33 mouse cellular contexts compared by ENCODE assay signal in genomic region chr9:121015810-121016502, GRCm38 (mm10).
DNase-seq lines count a peak whose midpoint lies in the region; ATAC-seq and TF ChIP-seq lines count a peak whose summit lies in the region.
"Had no signal": no experiment of that assay in that cellular context is flagged by ENCODE, and none has a peak within 500 bp of the region (broad histone marks: within the 10 kb centered on the region; RNA-seq: fewer than 3 reads in every experiment).

No protein-coding gene starts in this region.

- H3K4me3 ChIP-seq in limb, embryonic 12.5 days (replicated peaks), result no peak overlapping the region
- H3K4me3 ChIP-seq in limb, embryonic 10.5 days, result no peak overlapping the region
- H3K4me3 ChIP-seq in stomach, embryonic 14.5 days (ENCODE audit: low read depth, low read length), result no peak overlapping the region
- H3K4me3 ChIP-seq in stomach, postnatal 0 days (ENCODE audit: low read depth, low read length), result no peak overlapping the region
- no peak overlapping the region for H3K4me3 ChIP-seq in limb, embryonic 14.5 days (replicated peaks; ENCODE audit: low read length)
- H3K4me3 ChIP-seq in heart, adult 2 months, result no peak overlapping the region
- H3K4me3 ChIP-seq: embryonic facial prominence, embryonic 12.5 days; erythroblast, embryonic 14.5 days; forebrain, embryonic 12.5 days; hindbrain, embryonic 12.5 days; intestine, embryonic 15.5 days; liver, embryonic 13.5 days; midbrain, embryonic 12.5 days; neural tube, embryonic 12.5 days had no signal

- H3K4me2 ChIP-seq in limb, embryonic 12.5 days, result no peak overlapping the region
- H3K4me2 ChIP-seq in stomach, embryonic 14.5 days (replicated peaks; ENCODE audit: low read depth, low read length), result no peak overlapping the region
- H3K4me2 ChIP-seq in stomach, postnatal 0 days (replicated peaks; ENCODE audit: low read depth), result no peak overlapping the region
- no peak overlapping the region for H3K4me2 ChIP-seq in limb, embryonic 14.5 days (replicated peaks; ENCODE audit: low read depth, low read length, severe bottlenecking)
- H3K4me2 ChIP-seq: embryonic facial prominence, embryonic 12.5 days; forebrain, embryonic 12.5 days; heart, embryonic 11.5 days; hindbrain, embryonic 12.5 days; intestine, embryonic 15.5 days; liver, embryonic 13.5 days; midbrain, embryonic 12.5 days; neural tube, embryonic 12.5 days had no signal

- no peak for TF ChIP-seq CTCF in stomach, postnatal 0 days (IDR thresholded peaks at IDR 0.05; ENCODE audit: low read depth)
- no peak for TF ChIP-seq CTCF in heart, adult 2 months (IDR thresholded peaks at IDR 0.05)

- no peak for TF ChIP-seq POLR2A in limb, embryonic 14.5 days (IDR thresholded peaks at IDR 0.05; ENCODE audit: borderline replicate concordance, extremely low read depth, insufficient read depth, insufficient read length)
- TF ChIP-seq POLR2A in heart, adult 2 months (IDR thresholded peaks at IDR 0.05; ENCODE audit: insufficient read depth, low read depth, low read length), result no peak

- H3K36me3 ChIP-seq in limb, embryonic 12.5 days, result no peaks in the 10 kb centered on the region
- H3K36me3 ChIP-seq in limb, embryonic 10.5 days, result no peaks in the 10 kb centered on the region
- no peaks in the 10 kb centered on the region for H3K36me3 ChIP-seq in stomach, embryonic 14.5 days (ENCODE audit: control insufficient read depth, insufficient read depth, low read length)
- H3K36me3 ChIP-seq in stomach, postnatal 0 days (ENCODE audit: control insufficient read depth, insufficient read depth, low read length), result no peaks in the 10 kb centered on the region
- no peaks in the 10 kb centered on the region for H3K36me3 ChIP-seq in limb, embryonic 14.5 days (ENCODE audit: control insufficient read depth, insufficient read depth, low read length)
- no peaks in the 10 kb centered on the region for H3K36me3 ChIP-seq in heart, adult 2 months (ENCODE audit: control insufficient read depth, insufficient read depth, low read length)
- H3K36me3 ChIP-seq: embryonic facial prominence, embryonic 12.5 days; forebrain, embryonic 12.5 days; hindbrain, embryonic 12.5 days; intestine, embryonic 15.5 days; liver, embryonic 13.5 days; midbrain, embryonic 12.5 days; neural tube, embryonic 12.5 days had no signal

- TF ChIP-seq EP300 in stomach, postnatal 0 days (optimal IDR thresholded peaks at IDR 0.05), result no peak
- TF ChIP-seq EP300 in heart, adult 2 months (IDR thresholded peaks at IDR 0.05; ENCODE audit: insufficient read depth, low read depth, low read length), result no peak

- H3K4me1 ChIP-seq in limb, embryonic 12.5 days (replicated peaks), result peaks cover 25% of the 10 kb centered on the region
- peaks cover 20% of the 10 kb centered on the region for H3K4me1 ChIP-seq in limb, embryonic 10.5 days
- H3K4me1 ChIP-seq in stomach, embryonic 14.5 days (ENCODE audit: control insufficient read depth, insufficient read depth, low read length), result 0 out of 2 replicates have a peak, but pooled peaks cover 3% of the 10 kb centered on the region
- no peaks in the 10 kb centered on the region for H3K4me1 ChIP-seq in stomach, postnatal 0 days (replicated peaks; ENCODE audit: control insufficient read depth, insufficient read depth)
- peaks cover 12% of the 10 kb centered on the region for H3K4me1 ChIP-seq in limb, embryonic 14.5 days (ENCODE audit: control insufficient read depth, insufficient read depth, low read length)
- H3K4me1 ChIP-seq in heart, adult 2 months (ENCODE audit: control insufficient read depth, insufficient read depth, low read length), result no peaks in the 10 kb centered on the region
- H3K4me1 ChIP-seq: neural tube, embryonic 12.5 days had no signal

- 70% methylated on average over 11 of the region's 11 CpGs for WGBS in limb, embryonic 12.5 days
- 79% methylated on average over 11 of the region's 11 CpGs for WGBS in limb, embryonic 10.5 days
- 59% methylated on average over 11 of the region's 11 CpGs for WGBS in stomach, embryonic 14.5 days
- 53% methylated on average over 11 of the region's 11 CpGs for WGBS in stomach, postnatal 0 days
- 55% methylated on average over 11 of the region's 11 CpGs for WGBS in limb, embryonic 14.5 days
- WGBS in heart, adult 2 months, result 78% methylated on average over 11 of the region's 11 CpGs

- no peak overlapping the region for H3K9ac ChIP-seq in limb, embryonic 12.5 days (replicated peaks)
- no peak overlapping the region for H3K9ac ChIP-seq in stomach, embryonic 14.5 days (replicated peaks; ENCODE audit: low read depth, low read length)
- no peak overlapping the region for H3K9ac ChIP-seq in stomach, postnatal 0 days (ENCODE audit: low read length)
- no peak overlapping the region for H3K9ac ChIP-seq in limb, embryonic 14.5 days (ENCODE audit: low read depth, low read length, severe bottlenecking)
- no peak overlapping the region for H3K9ac ChIP-seq in heart, adult 2 months (ENCODE audit: low read depth, low read length)
- H3K9ac ChIP-seq: embryonic facial prominence, embryonic 12.5 days; forebrain, embryonic 12.5 days; hindbrain, embryonic 12.5 days; intestine, embryonic 15.5 days; liver, embryonic 13.5 days; midbrain, embryonic 12.5 days; neural tube, embryonic 12.5 days had no signal

- H3K9me3 ChIP-seq in limb, embryonic 12.5 days, result 0 out of 2 replicates have a peak, but pooled peaks cover under 1% of the 10 kb centered on the region
- no peaks in the 10 kb centered on the region for H3K9me3 ChIP-seq in limb, embryonic 10.5 days (replicated peaks)
- H3K9me3 ChIP-seq in stomach, embryonic 14.5 days (ENCODE audit: control insufficient read depth, low read depth, low read length), result no peaks in the 10 kb centered on the region
- H3K9me3 ChIP-seq in stomach, postnatal 0 days (ENCODE audit: control insufficient read depth, low read length), result no peaks in the 10 kb centered on the region
- no peaks in the 10 kb centered on the region for H3K9me3 ChIP-seq in limb, embryonic 14.5 days (ENCODE audit: control insufficient read depth, low read length)
- H3K9me3 ChIP-seq: embryonic facial prominence, embryonic 12.5 days; forebrain, embryonic 12.5 days; hindbrain, embryonic 12.5 days; intestine, embryonic 15.5 days; liver, embryonic 13.5 days; midbrain, embryonic 12.5 days; neural tube, embryonic 12.5 days had no signal

- ATAC-seq in limb, embryonic 12.5 days (ENCODE audit: insufficient number of reproducible peaks, insufficient read depth, low FRiP score, low TSS enrichment, low read depth), result no peak
- ATAC-seq in stomach, embryonic 14.5 days (ENCODE audit: insufficient number of reproducible peaks, insufficient read depth, low FRiP score, low read depth), result 0 out of 2 replicates have a peak, but pooled peaks have one; percentile 61
- ATAC-seq in stomach, postnatal 0 days (ENCODE audit: low FRiP score, low TSS enrichment), result no peak
- ATAC-seq in limb, embryonic 14.5 days (ENCODE audit: low FRiP score, low read depth), result no peak
- ATAC-seq: activated CD4-positive, CD25-positive, alpha-beta regulatory T cell, adult 4 months; hindbrain, postnatal 0 days; intestine, embryonic 15.5 days had no signal

- peaks cover 5% of the 10 kb centered on the region; the same call in 1 of the 2 replicates for H3K27me3 ChIP-seq in limb, embryonic 12.5 days
- no peaks in the 10 kb centered on the region for H3K27me3 ChIP-seq in limb, embryonic 10.5 days (ENCODE audit: low read depth, poor library complexity, severe bottlenecking)
- no peaks in the 10 kb centered on the region for H3K27me3 ChIP-seq in stomach, embryonic 14.5 days (ENCODE audit: control insufficient read depth, insufficient read depth, low read length)
- no peaks in the 10 kb centered on the region for H3K27me3 ChIP-seq in stomach, postnatal 0 days (ENCODE audit: control insufficient read depth, insufficient read depth, low read length)
- H3K27me3 ChIP-seq in limb, embryonic 14.5 days (ENCODE audit: control insufficient read depth, insufficient read depth, low read length), result no peaks in the 10 kb centered on the region
- H3K27me3 ChIP-seq in heart, adult 2 months (ENCODE audit: control insufficient read depth, insufficient read depth, low read length), result no peaks in the 10 kb centered on the region
- H3K27me3 ChIP-seq: embryonic facial prominence, embryonic 12.5 days; forebrain, embryonic 12.5 days; hindbrain, embryonic 12.5 days; intestine, embryonic 15.5 days; liver, embryonic 13.5 days; midbrain, embryonic 12.5 days; neural tube, embryonic 12.5 days had no signal

- DNase-seq in limb, embryonic 10.5 days (ENCODE audit: low spot score), result no peak
- DNase-seq in stomach, postnatal 0 days (ENCODE audit: low spot score), result no peak
- no peak for DNase-seq in limb, embryonic 14.5 days (ENCODE audit: low spot score)
- no peak for DNase-seq in heart, adult 2 months
- no peak for DNase-seq in left cerebral cortex, adult 8-10 months (ENCODE audit: low spot score in 2 of 2)
- DNase-seq: adrenal gland, adult 2 months; B cell, adult 2 months; cerebellum, adult 8-10 months; cerebellum, postnatal 25 days; gastrocnemius, postnatal 25 days; heart, adult 11 months; heart, postnatal 36 days; kidney, adult 2 months; kidney, postnatal 4 days; layer of hippocampus, postnatal 36 days; liver, embryonic 13.5 days; lung, adult 18-20 months; lung, postnatal 36 days; right cerebral cortex, adult 18-20 months; thymus, postnatal 14 days had no signal

- no peaks in the 10 kb centered on the region for H3K79me2 ChIP-seq in heart, adult 2 months (replicated peaks; ENCODE audit: control insufficient read depth, insufficient read depth, low read length)

- intact Hi-C loops in heart, adult 2 months (cut with DNase I), result no loop called here

- peak overlapping the region; percentile 53; the same call in 1 of the 2 replicates for H3K27ac ChIP-seq in limb, embryonic 12.5 days
- no peak overlapping the region for H3K27ac ChIP-seq in limb, embryonic 10.5 days
- H3K27ac ChIP-seq in stomach, embryonic 14.5 days (ENCODE audit: low read length), result no peak overlapping the region
- H3K27ac ChIP-seq in stomach, postnatal 0 days (replicated peaks), result no peak overlapping the region
- peak overlapping the region; percentile 55 for H3K27ac ChIP-seq in limb, embryonic 14.5 days (replicated peaks; ENCODE audit: low read depth, low read length)
- H3K27ac ChIP-seq in heart, adult 2 months, result no peak overlapping the region
- H3K27ac ChIP-seq: embryonic facial prominence, embryonic 12.5 days; forebrain, embryonic 12.5 days; hindbrain, embryonic 12.5 days; hindbrain, postnatal 0 days; intestine, embryonic 15.5 days; kidney, postnatal 0 days; liver, embryonic 13.5 days; midbrain, embryonic 12.5 days; neural tube, embryonic 12.5 days had no signal

Comparison
In these comparisons a context has a peak if more than half of its experiments do, and no peak if none do; other contexts are left out.
1. H3K27ac ChIP-seq: peak in limb, embryonic 12.5 days (single experiment) and limb, embryonic 14.5 days (single experiment); none in limb, embryonic 10.5 days (single experiment), stomach, embryonic 14.5 days (single experiment), stomach, postnatal 0 days (single experiment) and heart, adult 2 months (single experiment).